Mouse (Mus musculus) stomach, embryonic 14.5 days (tissue): Measurements from ENCODE around the gene Dppa4. TPM values are rescaled to one million over a fixed set of nuclear protein-coding genes. Genes with fewer than 3 reads are reported as not detected.
"Not testable (repeated sequence)": the region's sequence is repeated elsewhere in the genome, so short reads cannot be mapped to it uniquely, and the experiment has no call there.

Experiments
- ATAC-seq: fragments of 200-750 bp; cut with Nextera tagmentation; 2 replicates; pipeline ENCODE4 v1.8.0; 2017; ENCODE audit warnings: low read depth, moderate TSS enrichment; ENCODE audit not compliant: insufficient number of reproducible peaks, insufficient read depth, low FRiP score
- H3K27ac ChIP-seq: fragments of 300-500 bp; sonication (generic); 2 replicates; pipeline ENCODE4 v1.5.1; 2014; ENCODE audit warnings: mild to moderate bottlenecking, low read length, moderate library complexity, mixed read lengths
- H3K27me3 ChIP-seq: fragments of 300-500 bp; sonication (generic); 2 replicates; pipeline ENCODE4 v1.6.1; 2014; ENCODE audit warnings: low read length, control low read depth, mixed read lengths; ENCODE audit not compliant: control insufficient read depth, insufficient read depth
- H3K36me3 ChIP-seq: fragments of 300-500 bp; sonication (generic); 2 replicates; pipeline ENCODE4 v1.6.1; 2014; ENCODE audit warnings: mild to moderate bottlenecking, control low read depth, low read length, moderate library complexity, mixed read lengths; ENCODE audit not compliant: control insufficient read depth, insufficient read depth
- H3K4me1 ChIP-seq: fragments of 300-500 bp; sonication (generic); 2 replicates; pipeline ENCODE4 v1.6.1; 2014; ENCODE audit warnings: low read length, control low read depth, mixed read lengths; ENCODE audit not compliant: control insufficient read depth, insufficient read depth
- H3K4me2 ChIP-seq: fragments of 300-500 bp; sonication (generic); replicated peaks from 2 replicates; pipeline ENCODE4 v1.6.1; 2014; ENCODE audit warnings: low read depth, low read length, control low read depth
- H3K4me3 ChIP-seq: fragments of 300-500 bp; sonication (generic); 2 replicates; pipeline ENCODE4 v1.5.1; 2014; ENCODE audit warnings: low read depth, low read length, control low read depth
- H3K9ac ChIP-seq: fragments of 300-500 bp; sonication (generic); replicated peaks from 2 replicates; pipeline ENCODE4 v1.6.1; 2014; ENCODE audit warnings: low read depth, mild to moderate bottlenecking, control low read depth, low read length, moderate library complexity, mixed read lengths
- H3K9me3 ChIP-seq: fragments of 300-500 bp; sonication (generic); 2 replicates; pipeline ENCODE4 v1.6.1; 2016; ENCODE audit warnings: low read depth, low read length, control low read depth; ENCODE audit not compliant: control insufficient read depth
- WGBS: fragments of 180-500 bp; shearing (Covaris S2); extraction: QIAGEN DNeasy Blood & Tissue Kit; methylation state at CpG from one replicate; pipeline ENCODE4 v1.1.7; 2014; 5-methylcytosine and 5-hydroxymethylcytosine counted together
- polyA plus RNA-seq: library from polyadenylated mRNA; unstranded; fragments of >200 nt; fragmentation: Nextera tagmentation; extraction: Ambion mirVana; gene quantifications from 2 replicates; pipeline ENCODE4 v1.2.1, GENCODE M21; 2014

The Dppa4 gene
- polyA plus RNA-seq, 1 experiment from 2014 or later: not detected

- WGBS: 74% methylated on average over 4 of the region's 4 CpGs
Observed at GRCm38 (mm10) chr16:48276940-48277339, 6.6 kb upstream of the Dppa4 start.

GRCm38 (mm10) chr16:48280883-48281282, 2.6 kb upstream of the Dppa4 start:
- H3K4me2 ChIP-seq: no peak overlapping the region
- H3K4me1 ChIP-seq: no peaks in the 10 kb centered on the region
- H3K27me3 ChIP-seq: no peaks in the 10 kb centered on the region
- 89% methylated on average over 4 of the region's 4 CpGs for WGBS
- no peaks in the 10 kb centered on the region for H3K36me3 ChIP-seq
- ATAC-seq: no peak
- H3K9ac ChIP-seq: no peak overlapping the region
- H3K4me3 ChIP-seq: no peak overlapping the region
- H3K9me3 ChIP-seq: no peaks in the 10 kb centered on the region
- H3K27ac ChIP-seq: no peak overlapping the region

More at GRCm38 (mm10) chr16:48276940-48277339, 6.6 kb upstream of the Dppa4 start:
- H3K4me3 ChIP-seq: no peak overlapping the region
- H3K4me2 ChIP-seq: no peak overlapping the region
- H3K4me1 ChIP-seq: no peaks in the 10 kb centered on the region
- H3K27me3 ChIP-seq: no peaks in the 10 kb centered on the region
- H3K9me3 ChIP-seq: no peaks in the 10 kb centered on the region
- H3K27ac ChIP-seq: no peak overlapping the region
- ATAC-seq: no peak
- H3K9ac ChIP-seq: no peak overlapping the region
- H3K36me3 ChIP-seq: no peaks in the 10 kb centered on the region

GRCm38 (mm10) chr16:48282801-48283200, 732 bp upstream of the Dppa4 start:
- H3K4me1 ChIP-seq: no peaks in the 10 kb centered on the region
- H3K9me3 ChIP-seq: no peaks in the 10 kb centered on the region
- ATAC-seq: no peak
- no peaks in the 10 kb centered on the region for H3K36me3 ChIP-seq
- no peak overlapping the region for H3K27ac ChIP-seq
- no peak overlapping the region for H3K4me2 ChIP-seq
- no peak overlapping the region for H3K4me3 ChIP-seq
- no peak overlapping the region for H3K9ac ChIP-seq
- WGBS: 79% methylated on average over 1 of the region's 1 CpGs
- no peaks in the 10 kb centered on the region for H3K27me3 ChIP-seq

GRCm38 (mm10) chr16:48285517-48285916, 2.0 kb downstream of the Dppa4 start:
- 88% methylated on average over 4 of the region's 4 CpGs for WGBS
- H3K9me3 ChIP-seq: no peaks in the 10 kb centered on the region
- H3K9ac ChIP-seq: no peak overlapping the region
- H3K4me1 ChIP-seq: no peaks in the 10 kb centered on the region
- H3K36me3 ChIP-seq: no peaks in the 10 kb centered on the region
- no peak overlapping the region for H3K4me3 ChIP-seq
- H3K27me3 ChIP-seq: no peaks in the 10 kb centered on the region
- no peak for ATAC-seq
- no peak overlapping the region for H3K27ac ChIP-seq
- no peak overlapping the region for H3K4me2 ChIP-seq

DNA sequence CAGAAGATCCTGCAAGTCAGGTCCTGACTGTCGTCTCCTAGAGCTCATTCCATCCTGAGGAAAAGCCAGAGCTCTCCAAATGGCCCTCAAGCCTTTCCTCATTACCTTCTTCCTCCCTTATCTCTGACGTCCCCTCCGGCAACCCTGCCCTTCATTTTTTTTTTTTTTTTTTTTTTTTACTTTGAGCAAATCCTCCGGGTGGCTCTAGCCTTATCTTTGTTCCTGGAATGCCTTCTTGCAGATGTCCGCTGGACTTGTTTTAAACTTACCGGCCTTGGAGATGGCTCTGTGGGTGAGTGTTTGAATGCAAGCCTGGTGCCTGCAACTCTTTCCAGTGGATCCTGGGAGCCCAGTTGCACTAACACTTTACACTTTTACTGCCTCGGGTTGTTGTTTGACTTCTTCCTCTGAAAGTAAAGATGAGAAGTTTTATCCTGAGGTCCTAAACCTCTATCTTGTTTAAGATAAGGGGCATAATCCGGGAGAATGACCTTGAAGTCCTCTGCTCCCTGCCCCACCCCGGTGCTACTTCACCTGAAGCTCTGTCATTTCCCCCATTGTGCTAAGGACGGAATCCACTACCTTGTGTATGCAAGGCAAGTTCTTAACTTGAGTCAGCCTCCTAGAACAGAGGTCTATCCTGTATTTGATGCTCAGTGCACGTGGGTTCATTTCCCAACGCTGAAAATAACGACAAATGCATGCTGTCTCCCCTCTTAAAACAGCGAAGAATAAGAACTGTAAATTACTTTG, 14.0 kb downstream of the Dppa4 start:
- Histone ChIP-seq H3K4me2 (no peak overlapping the region), H3K27me3 (no peaks in the 10 kb centered on the region), H3K36me3 (no peaks in the 10 kb centered on the region), H3K9ac (no peak overlapping the region), H3K27ac (no peak overlapping the region), H3K4me3 (no peak overlapping the region), H3K4me1 (no peaks in the 10 kb centered on the region), H3K9me3 (no peaks in the 10 kb centered on the region)
- 48% methylated on average over 14 of the region's 14 CpGs for WGBS
- no peak for ATAC-seq

DNA sequence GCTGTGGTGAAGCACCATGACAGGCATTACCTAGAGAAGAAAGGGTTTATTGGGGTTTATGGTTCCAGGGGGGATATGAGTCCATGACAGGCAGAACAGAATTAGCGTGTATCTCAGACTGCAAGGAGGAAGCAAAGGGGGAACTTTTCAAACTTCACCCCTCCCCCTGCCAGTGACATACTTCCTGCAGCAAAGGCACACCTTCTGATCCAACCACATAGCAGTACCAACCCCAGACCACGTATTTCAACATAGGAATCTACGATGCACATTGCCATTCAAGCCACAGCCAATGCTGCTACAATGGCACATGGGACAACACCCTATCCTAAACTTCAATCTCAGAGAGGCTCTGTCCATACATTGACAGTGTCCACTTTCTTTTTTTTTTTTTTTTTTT, 16.4 kb downstream of the Dppa4 start:
- Histone ChIP-seq H3K27ac (no peak overlapping the region), H3K36me3 (no peaks in the 10 kb centered on the region), H3K9me3 (no peaks in the 10 kb centered on the region), H3K9ac (no peak overlapping the region), H3K4me2 (no peak overlapping the region), H3K4me3 (no peak overlapping the region), H3K27me3 (no peaks in the 10 kb centered on the region), H3K4me1 (no peaks in the 10 kb centered on the region)
- no peak for ATAC-seq
- 82% methylated on average over 3 of the region's 3 CpGs for WGBS

DNA sequence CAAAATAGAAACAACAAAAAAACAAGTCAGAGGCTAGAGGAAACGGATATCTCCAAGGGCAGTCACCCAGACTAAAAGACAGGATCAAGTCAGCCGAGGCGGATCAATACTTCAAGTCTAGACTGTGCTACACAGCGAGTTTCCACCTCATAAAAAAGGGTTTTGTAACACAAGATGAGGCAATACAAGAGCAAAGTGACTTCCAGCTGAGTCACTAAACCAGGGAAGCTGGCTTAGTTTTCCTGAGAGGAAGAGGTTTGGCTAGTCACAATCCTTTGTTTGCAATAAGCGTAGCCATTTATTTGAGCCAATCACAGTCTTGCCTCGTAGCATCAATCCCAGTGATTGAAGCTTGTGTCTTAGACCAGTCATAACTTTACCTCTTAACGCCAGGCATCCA, 20.0 kb downstream of the Dppa4 start, which contains the start of gene Dppa2:
Gene Dppa2, plus strand, starts transcription at position 400 of the 400 bp plus-strand sequence.
- H3K4me2 ChIP-seq: no peak within 1 kb of the TSS
- H3K4me3 ChIP-seq: no peak within 1 kb of the TSS
- no peak within 1 kb of the TSS for H3K9ac ChIP-seq
- H3K4me1 ChIP-seq: no peaks in the 10 kb centered on the region
- no peaks in the 10 kb centered on the region for H3K9me3 ChIP-seq
- no peaks in the 10 kb centered on the region for H3K27me3 ChIP-seq
- no peak within 1 kb of the TSS for H3K27ac ChIP-seq
- WGBS: 74% methylated on average over 7 of the region's 7 CpGs
- H3K36me3 ChIP-seq: no peaks in the 10 kb centered on the region
- no peak for ATAC-seq

- H3K36me3 ChIP-seq: no peaks in the 10 kb centered on the region
- H3K27ac ChIP-seq: no peak overlapping the region
- H3K4me2 ChIP-seq: no peak overlapping the region
- ATAC-seq: no peak
- H3K4me1 ChIP-seq: no peaks in the 10 kb centered on the region
- H3K9ac ChIP-seq: no peak overlapping the region
- no peaks in the 10 kb centered on the region for H3K9me3 ChIP-seq
- H3K4me3 ChIP-seq: no peak overlapping the region
- WGBS: 61% methylated on average over 3 of the region's 3 CpGs
- no peaks in the 10 kb centered on the region for H3K27me3 ChIP-seq
Observed at GRCm38 (mm10) chr16:48303983-48304382, 20.4 kb downstream of the Dppa4 start.

DNA sequence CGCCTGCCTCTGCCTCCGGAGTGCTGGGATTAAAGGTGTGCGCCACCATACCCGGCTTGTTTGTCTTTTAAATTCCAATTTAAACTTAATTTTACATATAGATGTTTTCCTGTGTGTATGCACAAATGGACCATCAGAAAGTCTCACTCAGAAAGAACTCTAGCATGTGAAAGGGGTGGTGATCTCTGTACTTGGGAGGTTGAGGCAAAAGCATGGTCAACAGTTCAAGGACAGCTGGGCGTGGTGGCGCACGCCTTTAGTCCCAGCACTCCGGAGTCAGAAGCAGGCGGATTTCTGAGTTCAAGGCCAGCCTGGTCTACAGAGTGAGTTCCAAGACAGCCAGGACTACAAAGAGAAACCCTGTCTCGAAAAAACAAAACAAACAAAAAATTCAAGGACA, 25.4 kb downstream of the Dppa4 start:
- not testable (repeated sequence) for H3K27me3 ChIP-seq, ATAC-seq, H3K4me1 ChIP-seq, H3K4me3 ChIP-seq, H3K9ac ChIP-seq, H3K9me3 ChIP-seq, H3K36me3 ChIP-seq, H3K4me2 ChIP-seq, H3K27ac ChIP-seq
- 95% methylated on average over 10 of the region's 10 CpGs for WGBS
